Mouse (Mus musculus) ES-Bruce4 (cell line): ENCODE results near the gene Ccdc63. TPM values are rescaled to one million over a fixed set of nuclear protein-coding genes. Genes with fewer than 3 reads are reported as not detected.

Source experiments
- H3K27ac ChIP-seq: 2 replicates; pipeline ENCODE4 v1.5.1; 2012; ENCODE audit warnings: low read length, inconsistent platforms; ENCODE audit not compliant: insufficient read depth
- H3K27me3 ChIP-seq: 2 replicates; pipeline ENCODE4 v1.6.1; 2012; ENCODE audit warnings: mild to moderate bottlenecking, low read length, inconsistent platforms; ENCODE audit not compliant: control insufficient read depth, poor library complexity, insufficient read depth, severe bottlenecking
- H3K36me3 ChIP-seq: 2 replicates; pipeline ENCODE4 v1.6.1; 2012; ENCODE audit warnings: inconsistent platforms, mild to moderate bottlenecking, low read length, moderate library complexity; ENCODE audit not compliant: control insufficient read depth, poor library complexity, insufficient read depth, severe bottlenecking
- H3K4me1 ChIP-seq: one replicate; pipeline ENCODE4 v1.8.1; 2011; ENCODE audit warnings: low read length; ENCODE audit not compliant: control insufficient read depth, insufficient read depth
- H3K4me3 ChIP-seq: 2 replicates; pipeline ENCODE4 v1.5.1; 2011; ENCODE audit warnings: low read depth, mild to moderate bottlenecking, low read length
- H3K9ac ChIP-seq: 2 replicates; pipeline ENCODE4 v1.6.1; 2012; ENCODE audit warnings: low read depth, mild to moderate bottlenecking, inconsistent platforms; ENCODE audit not compliant: poor library complexity, severe bottlenecking
- H3K9me3 ChIP-seq: replicated peaks from 2 replicates; pipeline ENCODE4 v1.6.1; 2012; ENCODE audit warnings: mild to moderate bottlenecking, low read length, inconsistent platforms; ENCODE audit not compliant: control insufficient read depth, poor library complexity, insufficient read depth, severe bottlenecking
- CTCF ChIP-seq: IDR thresholded peaks from one replicate; pipeline ENCODE4 v1.8.1; 2011; ENCODE audit warnings: low read depth, low read length
- EP300 ChIP-seq: IDR thresholded peaks from 2 replicates; pipeline ENCODE4 v1.6.1; 2011; ENCODE audit warnings: low read depth, low read length; ENCODE audit not compliant: insufficient read depth
- POLR2A ChIP-seq: IDR thresholded peaks from one replicate; pipeline ENCODE4 v1.8.1; 2011; ENCODE audit warnings: low read length; ENCODE audit not compliant: insufficient read depth
- polyA plus RNA-seq: library from polyadenylated mRNA; stranded (reverse); fragments of >200 nt; gene quantifications from 2 replicates; pipeline ENCODE4 v1.2.4, GENCODE M21; 2011; ENCODE audit warnings: low read depth; ENCODE audit not compliant: missing spikeins, insufficient read depth, insufficient read length

Ccdc63 gene
- polyA plus RNA-seq, 1 experiment = 3.0 TPM

- TF ChIP-seq EP300 = no peak
- TF ChIP-seq CTCF = no peak
- TF ChIP-seq POLR2A = no peak
- H3K4me1 ChIP-seq = no peaks in the 10 kb centered on the region
- no peaks in the 10 kb centered on the region for H3K9me3 ChIP-seq
- H3K4me3 ChIP-seq = no peak overlapping the region
- no peak overlapping the region for H3K27ac ChIP-seq
- no peak overlapping the region for H3K9ac ChIP-seq
- no peaks in the 10 kb centered on the region for H3K36me3 ChIP-seq
- no peaks in the 10 kb centered on the region for H3K27me3 ChIP-seq
Observed at GRCm38 (mm10) chr5:122138856-122139255, 1.8 kb downstream of the Ccdc63 start.

- H3K27me3 ChIP-seq = no peaks in the 10 kb centered on the region
- H3K4me1 ChIP-seq = no peaks in the 10 kb centered on the region
- no peaks in the 10 kb centered on the region for H3K36me3 ChIP-seq
- H3K27ac ChIP-seq = no peak overlapping the region
- H3K4me3 ChIP-seq = no peak overlapping the region
- no peak overlapping the region for H3K9ac ChIP-seq
- no peaks in the 10 kb centered on the region for H3K9me3 ChIP-seq
- no peak for TF ChIP-seq EP300
Observed at GRCm38 (mm10) chr5:122136508-122137408, 3.9 kb downstream of the Ccdc63 start.

GRCm38 (mm10) chr5:122135290-122135882 is 5.2 kb downstream of the Ccdc63 start:
- Histone ChIP-seq H3K4me3 (no peak overlapping the region), H3K36me3 (no peaks in the 10 kb centered on the region), H3K27me3 (no peaks in the 10 kb centered on the region), H3K9ac (no peak overlapping the region), H3K4me1 (no peaks in the 10 kb centered on the region), H3K27ac (no peak overlapping the region), H3K9me3 (no peaks in the 10 kb centered on the region)
- TF ChIP-seq POLR2A (no peak), EP300 (no peak), CTCF (no peak)

GRCm38 (mm10) chr5:122134395-122135289 is 6.0 kb downstream of the Ccdc63 start:
- H3K27ac ChIP-seq = no peak overlapping the region
- H3K4me1 ChIP-seq = no peaks in the 10 kb centered on the region
- H3K9ac ChIP-seq = no peak overlapping the region
- TF ChIP-seq EP300 = no peak
- no peak for TF ChIP-seq CTCF
- TF ChIP-seq POLR2A = no peak
- no peak overlapping the region for H3K4me3 ChIP-seq
- no peaks in the 10 kb centered on the region for H3K27me3 ChIP-seq
- H3K36me3 ChIP-seq = no peaks in the 10 kb centered on the region
- no peaks in the 10 kb centered on the region for H3K9me3 ChIP-seq

DNA sequence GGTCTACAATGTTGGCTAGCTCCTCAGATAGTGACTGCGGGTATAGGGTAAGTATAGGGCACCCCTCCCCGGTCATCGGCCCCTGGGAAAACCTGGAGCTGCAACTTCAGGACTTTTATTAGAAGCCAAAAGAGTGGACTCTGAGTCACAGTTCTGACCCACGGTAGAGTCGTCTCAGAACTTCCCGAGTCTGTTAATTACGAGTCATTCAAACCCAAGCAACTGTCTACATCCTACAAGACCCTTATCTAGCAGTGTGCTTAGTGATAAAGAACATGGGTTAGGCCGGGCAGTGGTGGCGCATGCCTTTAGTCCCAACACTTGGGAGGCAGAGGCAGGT is 7.6 kb downstream of the Ccdc63 start:
- no peaks in the 10 kb centered on the region for H3K27me3 ChIP-seq
- H3K27ac ChIP-seq = no peak overlapping the region
- H3K4me1 ChIP-seq = no peaks in the 10 kb centered on the region
- no peaks in the 10 kb centered on the region for H3K36me3 ChIP-seq
- no peaks in the 10 kb centered on the region for H3K9me3 ChIP-seq
- H3K4me3 ChIP-seq = no peak overlapping the region
- TF ChIP-seq CTCF (no peak), POLR2A (no peak), EP300 (no peak)
- H3K9ac ChIP-seq = no peak overlapping the region
